Mouse (Mus musculus): Measurements from ENCODE around the gene Bahcc1. TPM values are rescaled to one million over a fixed set of nuclear protein-coding genes. Genes with fewer than 3 reads are reported as not detected.

The Bahcc1 gene
- polyA plus RNA-seq, 1 experiment from 2014 or later, result 8.2 TPM

DNA sequence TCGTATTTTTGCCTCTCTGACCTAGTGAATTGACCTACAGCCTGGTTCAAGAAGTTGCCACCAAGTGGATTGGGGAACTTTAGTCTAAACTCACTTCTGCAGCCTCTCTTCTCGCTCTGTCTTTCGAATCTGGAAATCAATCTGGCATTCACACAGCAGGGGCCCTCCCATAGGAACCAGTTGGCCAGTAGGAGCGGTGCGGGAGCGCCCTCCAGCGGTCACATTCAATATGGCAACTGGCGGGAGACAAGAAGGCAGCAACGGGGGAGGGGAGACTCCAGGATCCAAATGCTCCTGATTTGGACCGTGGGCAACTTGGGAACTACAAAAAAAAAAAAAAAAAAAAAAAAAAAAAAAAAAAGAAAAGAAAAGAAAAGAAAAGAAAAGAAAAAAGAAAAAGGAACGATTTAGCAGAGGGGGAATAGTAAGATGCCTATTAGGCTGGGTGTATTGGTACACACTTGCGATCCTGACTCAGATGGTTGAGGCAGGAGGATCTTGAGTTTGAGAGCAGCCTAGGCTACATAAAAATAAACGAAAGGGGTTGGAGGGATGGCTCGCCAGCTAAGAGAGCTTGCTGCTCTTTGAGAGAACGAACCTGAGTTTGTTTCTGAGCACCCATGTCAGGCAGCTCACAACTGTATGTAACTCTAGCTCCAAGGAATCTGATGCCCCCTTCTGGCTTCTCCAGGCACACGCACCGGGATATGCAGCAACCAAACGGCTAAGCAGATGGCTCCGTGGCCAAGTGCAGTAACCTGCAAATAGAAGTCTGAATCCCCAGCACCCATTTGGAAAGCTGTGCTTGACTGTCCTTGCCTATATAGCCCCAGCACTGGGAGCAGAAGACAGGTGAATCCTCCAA lies 75.1 kb downstream of the Bahcc1 start:
- DNase-seq (ENCODE audit: low spot score) (peak; percentile 96), ATAC-seq (replicated peaks; ENCODE audit: low FRiP score, low read depth) (no peak)
- no peak overlapping the region for H3K27ac ChIP-seq
- H3K4me3 ChIP-seq (replicated peaks; ENCODE audit: low read depth, low read length), result no peak overlapping the region
- no peak overlapping the region for H3K9ac ChIP-seq (ENCODE audit: low read depth, low read length)
- 5% methylated on average over 19 of the region's 19 CpGs for WGBS
- H3K36me3 ChIP-seq (ENCODE audit: insufficient read depth, low read length), result no peaks in the 10 kb centered on the region
- H3K4me2 ChIP-seq (ENCODE audit: low read length), result no peak overlapping the region
- peak; percentile 93 for TF ChIP-seq CTCF (IDR thresholded peaks at IDR 0.05; ENCODE audit: low read depth)
- H3K27me3 ChIP-seq (ENCODE audit: insufficient read depth, low read length), result no peaks in the 10 kb centered on the region
- peaks cover 37% of the 10 kb centered on the region for H3K4me1 ChIP-seq (replicated peaks; ENCODE audit: insufficient read depth, low read length)
- H3K9me3 ChIP-seq (replicated peaks; ENCODE audit: low read length), result no peaks in the 10 kb centered on the region

DNA sequence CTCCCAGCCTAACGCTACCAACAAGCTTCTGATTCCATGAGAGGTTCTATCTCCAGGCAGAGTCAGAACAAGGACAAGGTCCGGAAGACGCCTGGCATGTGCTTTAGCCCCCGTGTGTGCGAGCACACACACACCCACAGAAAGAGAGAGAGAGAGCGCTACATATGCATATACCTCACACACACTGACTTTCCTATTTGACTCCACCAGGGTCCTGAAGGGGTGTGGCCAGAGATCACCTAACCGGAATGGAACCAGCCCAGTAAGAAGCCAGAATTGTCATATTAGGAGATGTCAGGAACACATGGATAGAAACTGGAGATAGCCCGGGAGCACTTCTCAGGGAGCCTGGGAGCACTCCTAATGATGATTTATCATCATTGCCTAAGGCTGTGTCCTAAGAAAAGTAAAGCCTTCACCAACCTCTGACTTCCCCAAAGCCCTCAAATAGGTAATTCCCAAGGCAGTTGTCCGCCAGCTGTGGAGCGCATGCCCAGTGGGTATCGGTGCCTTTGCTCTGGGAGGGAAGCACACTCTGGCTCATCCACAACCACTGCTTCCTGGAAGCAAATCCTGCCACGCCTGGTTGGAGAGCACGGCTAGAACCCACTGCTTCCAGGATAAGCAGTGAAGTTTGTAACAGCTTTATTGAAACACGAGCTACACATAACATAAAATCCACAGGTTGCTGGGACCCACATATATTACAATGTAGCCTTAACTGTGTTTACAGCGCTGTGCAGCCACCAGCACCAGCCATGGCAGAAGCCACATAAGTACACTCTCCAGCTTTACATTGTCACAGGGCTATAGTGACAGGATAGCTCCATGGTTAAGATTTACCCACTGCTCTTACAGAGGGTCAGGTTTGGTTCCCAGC lies 75.9 kb downstream of the Bahcc1 start:
- Histone ChIP-seq H3K4me1 (replicated peaks; ENCODE audit: insufficient read depth, low read length) (peaks cover 36% of the 10 kb centered on the region), H3K9me3 (replicated peaks; ENCODE audit: low read length) (no peaks in the 10 kb centered on the region), H3K27me3 (ENCODE audit: insufficient read depth, low read length) (no peaks in the 10 kb centered on the region), H3K9ac (ENCODE audit: low read depth, low read length) (no peak overlapping the region), H3K36me3 (ENCODE audit: insufficient read depth, low read length) (no peaks in the 10 kb centered on the region), H3K4me2 (ENCODE audit: low read length) (no peak overlapping the region), H3K4me3 (replicated peaks; ENCODE audit: low read depth, low read length) (no peak overlapping the region), H3K27ac (no peak overlapping the region)
- no peak for ATAC-seq (replicated peaks; ENCODE audit: low FRiP score, low read depth)
- TF ChIP-seq CTCF (IDR thresholded peaks at IDR 0.05; ENCODE audit: low read depth), result no peak
- 38% methylated on average over 15 of the region's 15 CpGs for WGBS
- no peak for DNase-seq (ENCODE audit: low spot score)

DNA sequence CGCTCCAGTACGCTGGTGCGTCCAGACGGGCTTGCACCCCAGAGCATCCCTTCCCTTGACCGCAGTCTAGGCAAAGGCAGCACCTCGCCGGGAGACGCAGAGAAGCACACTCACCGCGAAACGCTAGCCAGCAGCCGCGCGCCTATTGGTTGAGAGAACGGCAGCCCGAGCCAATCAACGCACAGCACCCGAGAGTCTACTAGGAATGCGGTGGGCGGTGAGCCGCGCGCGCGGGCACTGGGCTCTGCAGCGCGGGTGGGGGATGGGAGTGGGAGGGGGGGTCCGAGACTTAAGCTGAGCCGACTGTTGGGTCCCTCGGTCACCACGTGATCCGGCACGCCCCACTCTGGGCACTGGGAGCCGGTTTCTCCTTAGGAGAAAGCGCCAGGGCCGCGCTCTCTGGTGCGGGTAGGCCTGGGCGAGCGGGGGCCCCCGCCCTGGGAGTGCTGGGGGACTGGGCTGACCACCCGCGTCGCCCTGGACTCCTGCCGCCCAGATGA lies 78.1 kb downstream of the Bahcc1 start:
- Histone ChIP-seq H3K27ac (peak overlapping the region; percentile 88), H3K9me3 (replicated peaks; ENCODE audit: low read length) (no peaks in the 10 kb centered on the region), H3K9ac (ENCODE audit: low read depth, low read length) (peak overlapping the region; percentile 63), H3K36me3 (ENCODE audit: insufficient read depth, low read length) (no peaks in the 10 kb centered on the region), H3K27me3 (ENCODE audit: insufficient read depth, low read length) (no peaks in the 10 kb centered on the region), H3K4me1 (replicated peaks; ENCODE audit: insufficient read depth, low read length) (peaks cover 26% of the 10 kb centered on the region), H3K4me2 (ENCODE audit: low read length) (peak overlapping the region; percentile 79), H3K4me3 (replicated peaks; ENCODE audit: low read depth, low read length) (peak overlapping the region; percentile 35)
- DNase-seq (ENCODE audit: low spot score) (peak; percentile 98), ATAC-seq (replicated peaks; ENCODE audit: low FRiP score, low read depth) (peak; percentile 88)
- WGBS, result 3% methylated on average over 45 of the region's 45 CpGs
- TF ChIP-seq CTCF (IDR thresholded peaks at IDR 0.05; ENCODE audit: low read depth), result no peak

DNA sequence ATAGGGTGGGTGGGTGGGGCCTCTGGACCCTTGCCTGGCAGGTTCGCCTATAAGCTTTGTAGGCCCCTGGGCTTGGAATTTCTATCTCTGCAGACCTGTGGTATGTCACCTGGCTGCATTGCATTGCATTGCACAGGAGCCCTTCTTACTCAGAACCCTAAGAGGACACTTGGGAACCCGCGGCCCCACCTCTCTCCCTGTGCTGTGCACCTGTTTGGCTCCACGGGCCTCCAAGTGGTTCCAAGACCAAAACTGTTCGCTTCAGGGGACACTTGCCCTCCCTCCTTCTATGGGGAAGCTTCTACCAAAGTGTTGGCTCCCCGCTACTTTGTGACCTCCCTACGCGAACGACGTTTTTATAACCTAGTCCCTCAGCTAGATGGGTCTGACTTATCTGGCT lies 78.8 kb downstream of the Bahcc1 start:
- Histone ChIP-seq H3K9ac (ENCODE audit: low read depth, low read length) (peak overlapping the region; percentile 63), H3K9me3 (replicated peaks; ENCODE audit: low read length) (no peaks in the 10 kb centered on the region), H3K27me3 (ENCODE audit: insufficient read depth, low read length) (no peaks in the 10 kb centered on the region), H3K36me3 (ENCODE audit: insufficient read depth, low read length) (no peaks in the 10 kb centered on the region), H3K4me2 (ENCODE audit: low read length) (peak overlapping the region; percentile 79), H3K27ac (peak overlapping the region; percentile 88), H3K4me3 (replicated peaks; ENCODE audit: low read depth, low read length) (no peak overlapping the region), H3K4me1 (replicated peaks; ENCODE audit: insufficient read depth, low read length) (peaks cover 22% of the 10 kb centered on the region)
- TF ChIP-seq CTCF (IDR thresholded peaks at IDR 0.05; ENCODE audit: low read depth), result no peak
- DNase-seq (ENCODE audit: low spot score), result no peak
- 34% methylated on average over 10 of the region's 10 CpGs for WGBS
- no peak for ATAC-seq (replicated peaks; ENCODE audit: low FRiP score, low read depth)

DNA sequence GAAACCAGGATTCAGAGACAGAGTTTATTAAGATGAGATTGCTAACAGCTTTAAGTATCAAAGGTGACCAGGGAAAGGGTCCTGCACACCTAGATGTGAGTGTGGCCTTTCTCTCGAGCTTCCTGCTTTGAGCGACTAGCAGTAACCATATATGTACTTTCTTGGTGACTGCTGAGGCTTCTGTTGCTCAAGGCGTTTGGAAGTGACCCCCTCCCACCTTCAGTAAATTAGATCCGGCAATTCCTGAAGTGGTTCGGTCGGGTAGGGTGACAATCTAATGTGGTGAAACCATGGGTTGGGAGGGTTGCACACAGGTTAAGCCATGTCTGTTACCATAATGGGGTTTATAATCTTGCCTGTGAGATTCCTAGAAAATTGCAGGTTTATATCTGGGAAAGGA lies 79.3 kb downstream of the Bahcc1 start:
- WGBS, result 52% methylated on average over 6 of the region's 6 CpGs
- H3K4me2 ChIP-seq (ENCODE audit: low read length), result no peak overlapping the region
- ATAC-seq (replicated peaks; ENCODE audit: low FRiP score, low read depth) (no peak), DNase-seq (ENCODE audit: low spot score) (no peak)
- H3K4me1 ChIP-seq (replicated peaks; ENCODE audit: insufficient read depth, low read length), result peaks cover 22% of the 10 kb centered on the region
- no peak for TF ChIP-seq CTCF (IDR thresholded peaks at IDR 0.05; ENCODE audit: low read depth)
- no peak overlapping the region for H3K4me3 ChIP-seq (replicated peaks; ENCODE audit: low read depth, low read length)
- no peaks in the 10 kb centered on the region for H3K27me3 ChIP-seq (ENCODE audit: insufficient read depth, low read length)
- H3K36me3 ChIP-seq (ENCODE audit: insufficient read depth, low read length), result no peaks in the 10 kb centered on the region
- no peak overlapping the region for H3K27ac ChIP-seq
- no peak overlapping the region for H3K9ac ChIP-seq (ENCODE audit: low read depth, low read length)
- no peaks in the 10 kb centered on the region for H3K9me3 ChIP-seq (replicated peaks; ENCODE audit: low read length)

Measured in kidney, postnatal 0 days (tissue).